Mouse (Mus musculus) liver, embryonic 14.5 days (tissue): ENCODE results near the gene Kif13a. TPM values are rescaled to one million over a fixed set of nuclear protein-coding genes. Genes with fewer than 3 reads are reported as not detected.

Experiments used
- ATAC-seq: fragments of 200-750 bp; cut with Nextera tagmentation; 2 replicates; pipeline ENCODE4 v1.8.0; 2017; ENCODE audit warnings: moderate number of reproducible peaks, mild to moderate bottlenecking, moderate library complexity; ENCODE audit not compliant: insufficient read depth
- DNase-seq, 3 experiments: peaks; one replicate each; pipeline ENCODE4 v3.0.0-alpha.2; 2012 to 2013; ENCODE audit warnings: low read depth in 3 of 3, low spot score in 3 of 3
- H3K27ac ChIP-seq: fragments of 300-500 bp; sonication (generic); 2 replicates; pipeline ENCODE4 v1.5.1; 2014; ENCODE audit warnings: moderate library complexity, mild to moderate bottlenecking, control low read depth, inconsistent platforms
- H3K27me3 ChIP-seq: fragments of 300-500 bp; sonication (generic); 2 replicates; pipeline ENCODE4 v1.6.1; 2014; ENCODE audit warnings: mild to moderate bottlenecking, low read length, moderate library complexity; ENCODE audit not compliant: control insufficient read depth, insufficient read depth
- H3K36me3 ChIP-seq: fragments of 300-500 bp; sonication (generic); replicated peaks from 2 replicates; pipeline ENCODE4 v1.6.1; 2014; ENCODE audit warnings: low read depth; ENCODE audit not compliant: control insufficient read depth, insufficient read depth
- H3K4me1 ChIP-seq, 2 experiments: fragments of 200-500 bp in 1 of 2; fragments of 300-500 bp in 1 of 2; sonication (generic) in 1 of 2; replicated peaks; 2 replicates each; pipeline ENCODE4 v1.6.1; 2012 to 2014; ENCODE audit warnings: antibody characterized with exemption in 1 of 2, inconsistent platforms in 1 of 2, low read length in 1 of 2; ENCODE audit not compliant: control insufficient read depth in 2 of 2, insufficient read depth in 2 of 2
- H3K4me2 ChIP-seq: fragments of 300-500 bp; sonication (generic); 2 replicates; pipeline ENCODE4 v1.6.1; 2014; ENCODE audit warnings: low read depth, mild to moderate bottlenecking, control low read depth, moderate library complexity
- H3K4me3 ChIP-seq, 2 experiments: fragments of 200-500 bp in 1 of 2; fragments of 300-500 bp in 1 of 2; sonication (generic) in 1 of 2; 2 replicates each; pipeline ENCODE4 v1.5.1; 2012 to 2014; ENCODE audit warnings: low read depth in 2 of 2, low read length in 2 of 2, mild to moderate bottlenecking in 2 of 2, control low read depth in 1 of 2, inconsistent platforms in 1 of 2, moderate library complexity in 1 of 2; ENCODE audit not compliant: insufficient read depth in 1 of 2
- H3K9ac ChIP-seq: fragments of 300-500 bp; sonication (generic); replicated peaks from 2 replicates; pipeline ENCODE4 v1.6.1; 2014; ENCODE audit warnings: mild to moderate bottlenecking, control low read depth, moderate library complexity
- H3K9me3 ChIP-seq: fragments of 300-500 bp; sonication (generic); 2 replicates; pipeline ENCODE4 v1.6.1; 2016; ENCODE audit warnings: low read length, mixed read lengths; ENCODE audit not compliant: control insufficient read depth
- CTCF ChIP-seq: IDR thresholded peaks from 2 replicates; pipeline ENCODE4 v1.5.1; 2016; ENCODE audit warnings: antibody characterized with exemption, low read depth, control low read depth
- EP300 ChIP-seq: IDR thresholded peaks from 2 replicates; pipeline ENCODE4 v1.6.1; 2016; ENCODE audit warnings: antibody characterized with exemption, low read depth
- WGBS: fragments of 180-500 bp; shearing (Covaris S2); extraction: QIAGEN DNeasy Blood & Tissue Kit; methylation state at CpG from one replicate; pipeline ENCODE4 v1.1.7; 2014; ENCODE audit not compliant: insufficient replicate concordance; 5-methylcytosine and 5-hydroxymethylcytosine counted together
- polyA plus RNA-seq, 2 experiments: library from polyadenylated mRNA; depleted of rRNA in 1 of 2; stranded (reverse) in 1 of 2; unstranded in 1 of 2; fragments of >200 nt; fragmentation: Nextera tagmentation in 1 of 2; extraction: Ambion mirVana in 1 of 2; gene quantifications; 2 replicates each; pipeline versions ENCODE4 v1.2.1 to v1.2.3; 2012 to 2014

Kif13a gene
- polyA plus RNA-seq, 2 experiments: 2.1 to 3.1 TPM

DNA sequence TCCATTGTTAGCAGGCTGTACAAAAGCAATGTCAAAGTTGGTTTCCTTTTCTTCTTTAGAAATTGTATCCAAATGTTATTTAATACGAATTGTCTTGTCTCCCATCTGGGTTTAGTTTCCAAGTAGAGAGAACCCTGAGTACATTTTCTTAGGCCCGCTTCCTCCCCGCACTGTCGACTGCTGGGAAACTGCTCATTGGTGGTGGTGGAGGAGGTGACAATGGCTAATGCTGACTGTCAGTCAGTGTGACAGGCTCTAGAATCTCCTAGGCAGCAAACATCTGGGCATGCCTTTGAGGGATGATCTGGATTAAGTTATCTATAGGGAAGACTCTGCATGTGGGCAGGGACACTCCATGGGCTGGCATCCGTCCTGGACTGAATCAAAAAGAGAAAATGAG is 96.1 kb downstream of the Kif13a start:
- Histone ChIP-seq H3K9me3 (no peaks in the 10 kb centered on the region), H3K4me1 (no peaks in the 10 kb centered on the region), H3K9ac (no peak overlapping the region), H3K36me3 (peaks cover 3% of the 10 kb centered on the region; the same call in 1 of the 2 replicates), H3K27me3 (no peaks in the 10 kb centered on the region), H3K27ac (no peak overlapping the region), H3K4me3 (no peak overlapping the region), H3K4me2 (no peak overlapping the region)
- no peak for ATAC-seq
- TF ChIP-seq EP300 (no peak), CTCF (no peak)
- no peak for DNase-seq
- WGBS: 83% methylated on average over 5 of the region's 5 CpGs

DNA sequence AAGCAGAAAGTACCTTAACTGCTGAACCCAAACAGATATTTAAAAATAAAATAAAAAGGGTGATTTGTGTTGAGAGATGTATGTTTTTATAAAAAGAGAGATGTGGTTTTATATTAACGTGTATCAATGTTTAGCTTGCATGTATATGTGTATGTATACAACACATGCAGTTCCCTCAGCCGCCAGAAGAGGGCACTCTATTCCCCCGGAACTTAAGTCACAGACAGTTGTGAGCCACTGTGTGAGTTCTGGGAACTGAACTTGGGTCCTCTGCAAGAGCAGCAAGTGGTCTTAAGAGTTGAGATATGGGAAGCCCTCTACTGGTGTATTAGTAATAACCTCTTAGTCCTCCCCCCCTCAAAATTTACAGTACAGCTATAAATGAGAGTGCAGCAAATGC is 96.7 kb downstream of the Kif13a start:
- Histone ChIP-seq H3K4me3 (no peak overlapping the region), H3K9ac (no peak overlapping the region), H3K36me3 (peaks cover 3% of the 10 kb centered on the region; the same call in 1 of the 2 replicates), H3K27me3 (no peaks in the 10 kb centered on the region), H3K9me3 (no peaks in the 10 kb centered on the region), H3K27ac (no peak overlapping the region), H3K4me2 (no peak overlapping the region), H3K4me1 (no peaks in the 10 kb centered on the region)
- TF ChIP-seq EP300 (no peak), CTCF (peak; percentile 80)
- 50% methylated on average over 3 of the region's 3 CpGs for WGBS
- DNase-seq (peak in 2 of 3 experiments; percentile 14 to 27), ATAC-seq (no peak)

DNA sequence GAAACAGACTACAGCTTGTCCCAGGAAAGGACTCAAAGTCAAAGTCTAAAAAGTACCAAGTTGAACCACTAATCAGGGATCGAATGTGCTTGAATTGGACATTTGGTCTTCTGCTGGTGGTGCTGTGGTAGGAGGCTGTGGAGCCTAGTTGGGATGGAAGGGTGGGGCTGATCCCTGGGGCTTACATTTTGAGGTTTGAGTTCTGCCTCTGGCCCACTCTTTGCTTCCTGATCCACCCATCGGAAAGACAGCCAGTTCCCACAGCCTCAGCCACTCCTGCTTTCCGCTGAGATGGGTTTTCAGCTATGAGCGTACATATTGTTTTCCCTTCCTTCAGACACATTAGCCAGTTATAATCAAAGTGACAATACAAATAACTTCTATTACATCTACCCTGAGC is 106.4 kb downstream of the Kif13a start:
- no peaks in the 10 kb centered on the region for H3K36me3 ChIP-seq
- H3K4me1 ChIP-seq: no peaks in the 10 kb centered on the region
- no peak for DNase-seq
- no peaks in the 10 kb centered on the region for H3K9me3 ChIP-seq
- ATAC-seq: no peak
- no peak overlapping the region for H3K4me2 ChIP-seq
- H3K4me3 ChIP-seq: no peak overlapping the region
- no peaks in the 10 kb centered on the region for H3K27me3 ChIP-seq
- WGBS: 80% methylated on average over 4 of the region's 4 CpGs
- H3K9ac ChIP-seq: no peak overlapping the region
- H3K27ac ChIP-seq: no peak overlapping the region
- TF ChIP-seq EP300: no peak
- no peak for TF ChIP-seq CTCF

DNA sequence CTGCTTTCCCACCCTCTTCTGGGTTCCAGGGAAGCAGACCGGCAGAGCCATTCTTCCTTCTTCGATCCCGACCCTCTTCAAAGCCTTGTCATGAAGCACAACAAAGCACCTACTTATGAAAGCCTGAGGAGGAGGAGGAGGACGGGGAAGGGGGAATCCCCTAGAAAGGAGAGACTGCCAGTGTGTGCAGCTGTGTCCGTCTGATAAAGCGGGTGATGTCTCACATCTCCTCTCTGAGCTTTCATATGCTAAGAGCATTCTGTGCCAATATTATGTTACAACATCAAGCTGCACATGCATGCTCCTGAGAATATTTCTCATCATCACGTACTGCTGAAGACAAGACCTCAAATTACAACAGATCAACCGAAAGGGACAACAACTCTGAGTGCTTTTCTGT is 107.5 kb downstream of the Kif13a start:
- Histone ChIP-seq H3K36me3 (no peaks in the 10 kb centered on the region), H3K9ac (no peak overlapping the region), H3K9me3 (no peaks in the 10 kb centered on the region), H3K4me3 (no peak overlapping the region), H3K4me1 (no peaks in the 10 kb centered on the region), H3K27ac (no peak overlapping the region), H3K4me2 (no peak overlapping the region), H3K27me3 (no peaks in the 10 kb centered on the region)
- ATAC-seq: no peak
- DNase-seq: no peak
- no peak for TF ChIP-seq EP300
- no peak for TF ChIP-seq CTCF
- WGBS: 57% methylated on average over 8 of the region's 8 CpGs

DNA sequence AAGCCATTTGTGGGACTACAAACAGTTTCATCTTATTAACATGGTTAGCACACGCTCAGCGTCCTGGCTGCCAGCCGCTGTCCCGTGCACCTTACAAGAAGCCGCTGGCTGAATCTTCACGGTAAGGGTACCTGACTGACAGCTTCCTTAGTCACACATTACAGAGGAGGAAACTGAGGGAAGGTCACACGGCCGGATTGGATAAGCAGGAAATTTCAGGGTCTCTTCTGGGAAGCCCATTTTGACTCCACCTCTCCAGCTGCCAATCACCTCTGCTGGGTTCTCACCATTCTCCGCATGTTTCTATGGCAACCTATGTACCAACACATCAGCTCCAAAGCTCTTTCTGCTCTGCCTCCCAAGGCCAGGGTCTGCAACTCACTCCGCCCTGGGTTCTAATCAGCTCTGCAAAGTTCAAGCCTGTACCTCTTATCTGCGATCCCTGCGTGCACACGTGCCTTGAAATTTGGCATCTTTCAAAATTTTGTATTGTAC is 109.9 kb downstream of the Kif13a start:
- Histone ChIP-seq H3K36me3 (no peaks in the 10 kb centered on the region), H3K27me3 (no peaks in the 10 kb centered on the region), H3K9ac (no peak overlapping the region), H3K27ac (no peak overlapping the region), H3K4me1 (no peaks in the 10 kb centered on the region), H3K4me2 (no peak overlapping the region), H3K4me3 (no peak overlapping the region), H3K9me3 (no peaks in the 10 kb centered on the region)
- WGBS: 61% methylated on average over 13 of the region's 13 CpGs
- no peak for ATAC-seq
- DNase-seq: no peak
- TF ChIP-seq CTCF: no peak
- TF ChIP-seq EP300: no peak
